Mouse (Mus musculus): ENCODE results near the gene Scd4. TPM values are rescaled to one million over a fixed set of nuclear protein-coding genes. Genes with fewer than 3 reads are reported as not detected.

Scd4 gene
- total RNA-seq, 1 experiment from 2014 or later = not detected

DNA sequence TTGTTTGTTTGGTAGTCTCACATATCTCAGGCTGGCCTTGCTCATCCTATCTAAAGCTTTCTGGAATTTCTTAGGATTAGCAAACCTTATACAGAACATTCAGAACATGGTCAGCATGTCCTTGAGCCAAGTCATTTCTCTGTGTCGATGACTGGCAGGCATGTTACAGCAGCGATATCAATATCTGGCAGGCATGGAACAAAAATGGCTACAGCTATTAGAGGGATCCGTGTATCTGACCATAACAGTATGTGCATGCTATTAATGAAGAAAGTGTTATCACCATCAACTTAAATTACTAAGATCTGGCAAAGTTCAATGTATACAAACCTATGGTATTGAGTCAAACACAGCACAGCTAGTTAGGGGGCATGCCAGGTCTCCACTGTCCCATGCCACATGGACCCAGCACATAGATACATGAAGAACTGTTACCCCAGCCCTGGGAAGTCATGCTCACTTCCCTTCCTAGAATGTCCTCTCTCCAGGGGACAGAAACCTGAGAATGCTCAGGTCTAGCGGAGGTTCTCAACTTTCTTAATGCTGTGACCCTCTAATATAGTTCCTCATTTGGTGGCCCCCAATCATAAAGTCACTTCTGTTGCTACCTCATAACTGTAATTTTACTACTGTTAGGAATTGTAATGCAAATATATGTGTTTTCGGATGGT lies 59.6 kb downstream of the Scd4 start:
- ATAC-seq (replicated peaks; ENCODE audit: insufficient number of reproducible peaks, low FRiP score, low TSS enrichment, poor library complexity, severe bottlenecking) = no peak

DNA sequence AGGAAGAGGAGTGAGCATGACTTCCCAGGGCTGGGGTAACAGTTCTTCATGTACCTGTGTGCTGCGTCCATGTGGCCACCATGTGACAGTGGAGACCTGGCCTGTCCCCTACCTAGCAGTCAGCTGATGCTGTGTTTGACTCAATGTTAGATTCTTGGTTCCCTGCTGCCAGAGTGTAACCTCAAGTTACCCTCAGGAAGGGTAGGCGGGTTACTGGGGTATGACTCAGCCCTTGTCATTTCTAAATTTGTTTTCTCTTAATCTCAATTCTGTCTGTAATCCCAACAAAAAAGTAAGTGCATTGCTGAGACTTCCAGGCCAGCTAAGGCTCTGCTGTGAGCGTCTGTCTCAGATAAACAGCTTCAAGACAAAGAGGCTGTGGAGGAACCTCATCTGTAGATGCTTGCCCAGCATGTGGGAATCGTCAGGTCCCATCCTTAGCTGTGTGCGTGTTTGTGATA lies 61.1 kb downstream of the Scd4 start:
- no peak for ATAC-seq (replicated peaks; ENCODE audit: insufficient number of reproducible peaks, low FRiP score, low TSS enrichment, poor library complexity, severe bottlenecking)

DNA sequence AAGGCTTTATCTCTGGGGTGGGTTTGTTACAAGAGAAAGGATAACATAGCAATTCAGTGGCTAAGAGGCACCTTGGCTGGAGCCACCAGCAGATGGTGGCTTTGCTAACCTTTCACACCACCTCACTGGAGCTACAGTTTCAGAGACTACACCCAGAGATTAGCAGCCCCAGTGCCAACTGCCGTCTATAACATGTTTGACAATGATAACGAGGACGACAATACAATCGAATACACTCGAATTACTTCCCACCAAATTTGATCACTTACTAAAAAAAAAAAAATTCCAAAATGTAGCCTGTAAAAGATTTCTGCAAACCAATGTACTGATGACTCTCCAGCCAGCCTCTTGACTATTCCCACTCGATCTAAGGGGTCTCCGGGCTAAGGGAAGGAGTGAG lies 62.1 kb downstream of the Scd4 start:
- ATAC-seq (replicated peaks; ENCODE audit: insufficient number of reproducible peaks, low FRiP score, low TSS enrichment, poor library complexity, severe bottlenecking) = no peak

Other genes starting within 250 kb of the Scd4 start
- gene Chuk, start 225.6 kb upstream of the Scd4 start, total RNA-seq (2017) = 156 to 180 TPM (median 161 TPM) in 3 replicates
- gene Cwf19l1, start 197.2 kb upstream of the Scd4 start, total RNA-seq (2017) = 9.8 to 16.1 TPM (median 13.7 TPM) in 3 replicates
- 80.6 to 110 TPM (median 103 TPM) in 3 replicates for gene Bloc1s2, start 186.6 kb upstream of the Scd4 start, total RNA-seq (2017)
- gene Pkd2l1, start 140.7 kb upstream of the Scd4 start, total RNA-seq (2017) = not detected in 3 replicates
- not detected in 3 replicates for gene Scd3, start 129.8 kb upstream of the Scd4 start, total RNA-seq (2017)
- gene Scd2, start 39.4 kb upstream of the Scd4 start, total RNA-seq (2017) = 38.6 to 52.6 TPM (median 50.7 TPM) in 3 replicates
- gene Scd1, start 74.8 kb downstream of the Scd4 start, total RNA-seq (2017) = 26.3 to 41.6 TPM (median 32.4 TPM) in 3 replicates
- not detected in 3 replicates for gene Wnt8b, start 160.4 kb downstream of the Scd4 start, total RNA-seq (2017)
- gene Sec31b, start 212.8 kb downstream of the Scd4 start, total RNA-seq (2017) = 1.4 to 2.1 TPM (median 1.8 TPM) in 3 replicates
- not detected in 3 replicates for gene Gm20538, start 219.7 kb downstream of the Scd4 start, total RNA-seq (2017)
- gene Ndufb8, start 222.3 kb downstream of the Scd4 start, total RNA-seq (2017) = 117 to 199 TPM (median 156 TPM) in 3 replicates
- 13.0 to 27.7 TPM (median 26.6 TPM) in 3 replicates for gene Hif1an, start 229.8 kb downstream of the Scd4 start, total RNA-seq (2017)